Mouse (Mus musculus) neural tube, embryonic 13.5 days (tissue): ENCODE data around the gene Cela2a. TPM values are rescaled to one million over a fixed set of nuclear protein-coding genes. Genes with fewer than 3 reads are reported as not detected.
"Not testable (repeated sequence)": the region's sequence is repeated elsewhere in the genome, so short reads cannot be mapped to it uniquely, and the experiment has no call there.

Experiments used
- ATAC-seq: fragments of 200-750 bp; cut with Nextera tagmentation; 2 replicates; pipeline ENCODE4 v1.8.0; 2017; ENCODE audit warnings: low read depth, mild to moderate bottlenecking, moderate TSS enrichment, moderate library complexity
- H3K27ac ChIP-seq: fragments of 300-500 bp; sonication (generic); replicated peaks from 2 replicates; pipeline ENCODE4 v1.5.1; 2015; ENCODE audit warnings: moderate library complexity, mild to moderate bottlenecking, inconsistent platforms
- H3K27me3 ChIP-seq: fragments of 300-500 bp; sonication (generic); 2 replicates; pipeline ENCODE4 v1.6.1; 2015; ENCODE audit warnings: mild to moderate bottlenecking, inconsistent platforms
- H3K36me3 ChIP-seq: fragments of 300-500 bp; sonication (generic); 2 replicates; pipeline ENCODE4 v1.6.1; 2015; ENCODE audit warnings: mild to moderate bottlenecking, inconsistent platforms
- H3K4me1 ChIP-seq: fragments of 300-500 bp; sonication (generic); replicated peaks from 2 replicates; pipeline ENCODE4 v1.6.1; 2015; ENCODE audit warnings: inconsistent platforms
- H3K4me2 ChIP-seq: fragments of 300-500 bp; sonication (generic); 2 replicates; pipeline ENCODE4 v1.6.1; 2015; ENCODE audit warnings: inconsistent platforms, mild to moderate bottlenecking, moderate library complexity
- H3K4me3 ChIP-seq: fragments of 300-500 bp; sonication (generic); 2 replicates; pipeline ENCODE4 v1.5.1; 2015; ENCODE audit warnings: mild to moderate bottlenecking, inconsistent platforms
- H3K9ac ChIP-seq: fragments of 300-500 bp; sonication (generic); 2 replicates; pipeline ENCODE4 v1.6.1; 2015; ENCODE audit warnings: moderate library complexity, mild to moderate bottlenecking, inconsistent platforms
- H3K9me3 ChIP-seq: fragments of 300-500 bp; sonication (generic); 2 replicates; pipeline ENCODE4 v1.6.1; 2016; ENCODE audit warnings: inconsistent platforms
- WGBS: fragments of 180-500 bp; shearing (Covaris S2); methylation state at CpG from one replicate; pipeline ENCODE4 v1.1.7; 2015; 5-methylcytosine and 5-hydroxymethylcytosine counted together
- polyA plus RNA-seq: library from polyadenylated mRNA; unstranded; fragments of >200 nt; fragmentation: Nextera tagmentation; extraction: Ambion mirVana; gene quantifications from 2 replicates; pipeline ENCODE4 v1.2.1, GENCODE M21; 2015

Cela2a gene
- polyA plus RNA-seq, 1 experiment from 2014 or later, result not detected

DNA sequence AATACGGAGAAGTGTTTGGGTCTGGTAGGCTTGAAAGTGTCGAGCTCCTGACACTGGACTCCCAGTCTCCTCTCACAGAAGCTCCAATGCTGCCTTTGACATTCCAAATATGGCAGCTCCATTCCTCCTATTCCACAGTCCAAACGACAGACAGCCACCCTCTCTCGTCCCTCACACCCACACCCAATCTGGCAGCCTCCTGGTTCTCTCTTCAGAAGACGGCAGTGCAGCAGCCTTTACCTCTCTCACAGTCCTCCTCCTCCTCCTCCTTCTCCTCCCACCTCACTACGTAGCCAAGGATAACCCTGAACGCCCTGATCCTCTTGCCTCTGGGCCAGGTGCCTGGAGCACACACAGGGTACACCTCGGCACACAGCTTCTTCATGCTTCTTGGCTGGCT, 46.1 kb downstream of the Cela2a start:
- ATAC-seq, result no peak
- Histone ChIP-seq H3K27ac (no peak overlapping the region), H3K4me2 (no peak overlapping the region), H3K4me3 (no peak overlapping the region), H3K27me3 (no peaks in the 10 kb centered on the region), H3K9ac (no peak overlapping the region), H3K9me3 (no peaks in the 10 kb centered on the region), H3K36me3 (peaks cover 93% of the 10 kb centered on the region), H3K4me1 (no peaks in the 10 kb centered on the region)
- 94% methylated on average over 8 of the region's 8 CpGs for WGBS

DNA sequence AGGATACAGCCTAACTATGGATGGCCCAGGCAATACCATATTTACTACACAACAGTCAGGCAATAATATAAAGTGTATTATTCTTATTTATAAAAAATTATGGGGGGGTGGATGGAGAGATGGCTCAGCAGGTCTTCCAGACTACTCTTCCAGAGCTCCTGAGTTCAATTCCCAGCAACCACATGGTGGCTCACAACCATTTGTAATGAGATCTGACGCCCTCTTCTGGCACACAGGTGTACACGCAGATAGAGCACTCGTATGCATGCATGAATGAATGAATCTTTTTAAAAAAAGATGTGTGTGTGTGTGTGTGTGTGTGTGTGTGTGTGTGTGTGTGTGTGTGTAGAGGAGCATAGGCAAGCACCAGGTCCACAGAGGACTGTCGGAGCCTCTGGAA, 52.9 kb downstream of the Cela2a start:
- H3K27ac ChIP-seq, H3K9ac ChIP-seq, H3K9me3 ChIP-seq, H3K4me2 ChIP-seq, H3K4me3 ChIP-seq, H3K27me3 ChIP-seq, ATAC-seq, H3K4me1 ChIP-seq: not testable (repeated sequence)
- H3K36me3 ChIP-seq, result peaks cover 94% of the 10 kb centered on the region
- WGBS, result 87% methylated on average over 4 of the region's 4 CpGs

DNA sequence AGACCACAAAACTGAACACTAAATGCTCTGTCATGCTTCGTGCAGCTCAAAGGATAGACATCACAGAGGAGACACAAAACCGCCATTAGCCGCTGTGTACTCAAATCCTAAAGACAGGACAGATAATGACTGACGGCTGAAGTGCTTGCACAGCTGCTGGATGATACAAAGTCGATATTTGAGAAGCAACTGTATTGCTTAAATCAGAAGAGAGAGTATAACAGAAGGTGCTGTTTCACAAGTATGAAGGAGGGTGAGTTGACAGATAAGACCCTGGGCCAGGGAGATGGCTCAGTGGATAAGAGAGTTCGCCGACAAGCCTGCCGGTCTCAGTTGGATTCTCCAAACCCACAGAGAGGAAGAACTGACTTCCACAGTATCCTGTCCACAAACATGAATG, 54.1 kb downstream of the Cela2a start:
- Histone ChIP-seq H3K4me2 (no peak overlapping the region), H3K27me3 (no peaks in the 10 kb centered on the region), H3K9ac (no peak overlapping the region), H3K9me3 (no peaks in the 10 kb centered on the region), H3K36me3 (peaks cover 98% of the 10 kb centered on the region), H3K4me3 (no peak overlapping the region), H3K4me1 (peaks cover 13% of the 10 kb centered on the region), H3K27ac (no peak overlapping the region)
- WGBS, result 91% methylated on average over 8 of the region's 8 CpGs
- ATAC-seq, result no peak

DNA sequence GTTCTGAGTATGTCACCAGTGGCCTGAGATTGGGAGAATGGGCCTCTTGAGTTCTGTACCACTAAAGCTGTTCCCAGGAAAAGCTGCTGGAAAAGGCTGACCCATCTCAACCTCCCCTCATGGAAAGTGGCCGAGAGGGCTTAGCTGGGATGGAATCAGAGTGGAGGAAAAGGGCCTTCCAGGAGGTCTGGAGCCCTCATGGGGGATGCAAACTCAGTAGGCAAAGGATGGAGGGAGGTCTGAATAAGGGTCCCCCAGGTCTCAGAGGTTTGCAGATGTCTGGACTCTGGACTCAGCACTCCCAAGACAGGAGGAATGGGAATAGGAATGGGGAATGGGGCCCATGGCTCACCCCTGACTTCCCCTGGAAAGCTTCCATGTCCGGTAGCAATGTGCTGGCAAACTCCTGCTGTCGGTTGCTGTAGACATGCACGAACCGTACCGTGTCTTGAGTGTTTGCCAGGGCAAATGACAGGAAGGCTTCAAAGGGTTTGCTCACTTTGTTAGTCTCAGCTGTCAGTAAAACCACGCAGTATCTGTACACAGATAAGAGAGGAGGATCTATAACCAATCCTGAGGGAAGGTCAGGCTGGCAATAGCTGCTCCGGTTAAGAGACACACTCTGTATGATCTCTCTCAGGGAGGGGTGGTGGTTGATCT, 56.3 kb downstream of the Cela2a start:
- Histone ChIP-seq H3K4me2 (no peak overlapping the region), H3K27me3 (no peaks in the 10 kb centered on the region), H3K4me3 (no peak overlapping the region), H3K9me3 (no peaks in the 10 kb centered on the region), H3K36me3 (peaks cover 94% of the 10 kb centered on the region), H3K9ac (no peak overlapping the region), H3K4me1 (peaks cover 23% of the 10 kb centered on the region), H3K27ac (no peak overlapping the region)
- ATAC-seq, result no peak
- WGBS, result 94% methylated on average over 8 of the region's 8 CpGs

DNA sequence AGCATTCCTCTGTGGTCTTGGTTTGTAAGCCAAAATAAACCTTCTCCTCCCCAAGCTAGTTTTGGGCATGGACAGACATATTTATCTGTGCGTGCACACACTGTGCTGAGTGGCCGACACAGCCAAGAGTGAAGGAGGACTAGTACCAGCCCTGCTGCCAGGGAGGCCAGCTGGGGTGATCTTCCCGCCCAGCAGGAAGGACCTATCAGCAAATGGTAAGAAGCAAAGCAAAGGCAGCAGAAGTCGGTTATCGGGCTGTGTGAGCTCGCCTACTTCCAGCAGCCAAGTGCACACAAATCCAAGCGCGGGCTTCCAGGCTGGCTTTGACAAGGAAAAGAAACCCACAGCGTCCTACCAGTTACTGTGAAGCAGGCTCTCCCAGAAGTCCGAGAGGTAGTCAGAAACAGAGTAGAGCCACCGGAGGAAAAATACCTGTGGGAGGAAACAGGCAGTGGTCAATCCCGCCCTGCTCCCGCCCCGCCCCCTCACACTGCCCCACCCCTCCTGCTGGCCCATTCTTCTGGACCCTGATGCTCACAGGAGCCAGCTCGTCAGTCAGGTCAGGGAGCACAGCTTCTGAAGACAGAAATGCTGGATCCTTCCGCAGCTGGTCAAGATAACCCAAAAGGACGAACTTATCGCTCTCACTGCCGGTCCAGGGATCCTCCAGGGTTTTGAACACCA, 58.5 kb downstream of the Cela2a start:
- Histone ChIP-seq H3K27me3 (no peaks in the 10 kb centered on the region), H3K27ac (peak overlapping the region; percentile 88), H3K36me3 (peaks cover 94% of the 10 kb centered on the region), H3K4me3 (no peak overlapping the region), H3K9me3 (no peaks in the 10 kb centered on the region), H3K4me1 (peaks cover 23% of the 10 kb centered on the region), H3K9ac (no peak overlapping the region), H3K4me2 (peak overlapping the region; percentile 24)
- ATAC-seq, result peak; percentile 62
- WGBS, result 72% methylated on average over 19 of the region's 19 CpGs

DNA sequence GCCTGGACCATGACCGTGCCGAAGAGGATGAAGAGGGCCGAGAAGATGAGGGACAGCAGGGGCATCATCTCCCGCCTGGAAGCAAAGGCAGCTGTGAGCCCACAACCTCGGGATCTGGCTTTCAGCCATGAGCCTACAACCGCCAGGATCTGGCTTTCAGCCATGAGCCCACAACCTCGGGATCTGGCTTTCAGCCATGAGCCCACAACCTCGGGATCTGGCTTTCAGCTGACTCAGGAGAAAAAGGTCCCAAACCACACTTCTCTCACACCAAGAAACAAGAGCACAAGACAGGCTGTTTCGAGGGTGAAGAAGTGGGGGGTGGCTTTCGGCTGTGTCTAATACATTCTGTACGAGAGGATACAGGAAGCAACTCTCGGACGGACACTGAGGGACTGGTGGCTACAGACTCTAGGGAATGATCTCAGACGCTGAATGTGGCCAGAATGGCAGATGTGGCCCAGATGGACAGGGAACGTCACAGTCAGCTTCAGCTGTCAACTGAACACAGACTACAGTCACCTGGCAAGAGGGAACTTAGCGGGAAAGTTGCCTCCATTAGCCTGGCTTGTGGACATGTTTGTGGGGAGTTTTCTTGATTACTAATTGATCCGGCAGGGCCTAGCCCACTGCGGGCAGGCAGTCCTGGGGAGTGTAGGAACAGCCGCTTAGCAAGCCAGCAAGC, 59.1 kb downstream of the Cela2a start:
- Histone ChIP-seq H3K9ac (no peak overlapping the region), H3K4me1 (peaks cover 23% of the 10 kb centered on the region), H3K4me3 (no peak overlapping the region), H3K9me3 (no peaks in the 10 kb centered on the region), H3K27ac (peak overlapping the region; percentile 88), H3K4me2 (peak overlapping the region; percentile 24), H3K36me3 (peaks cover 94% of the 10 kb centered on the region), H3K27me3 (no peaks in the 10 kb centered on the region)
- WGBS, result 48% methylated on average over 19 of the region's 19 CpGs
- peak; percentile 75 for ATAC-seq

DNA sequence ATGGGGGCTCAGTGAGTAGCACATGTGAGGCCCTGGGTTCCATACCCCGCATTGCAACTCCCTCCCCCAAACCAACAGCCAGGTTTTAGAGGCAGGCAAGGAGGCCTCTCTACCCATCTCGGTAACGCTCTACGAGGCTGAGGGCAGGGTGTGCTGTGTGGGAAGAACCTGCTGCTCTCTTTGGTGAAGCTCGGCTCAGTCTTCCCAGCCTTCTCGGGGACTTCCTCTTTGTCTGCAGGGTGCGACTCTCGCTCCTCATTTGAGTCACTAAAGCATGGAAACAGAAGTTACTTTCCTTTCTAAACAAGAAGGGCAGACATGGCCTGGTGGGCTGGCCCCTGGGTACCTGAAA, 59.7 kb downstream of the Cela2a start:
- no peak overlapping the region for H3K9ac ChIP-seq
- peaks cover 23% of the 10 kb centered on the region for H3K4me1 ChIP-seq
- H3K27me3 ChIP-seq, result no peaks in the 10 kb centered on the region
- peak overlapping the region; percentile 88 for H3K27ac ChIP-seq
- peak overlapping the region; percentile 24 for H3K4me2 ChIP-seq
- peaks cover 94% of the 10 kb centered on the region for H3K36me3 ChIP-seq
- ATAC-seq, result peak; percentile 48; the same call in 1 of the 2 replicates
- H3K9me3 ChIP-seq, result no peaks in the 10 kb centered on the region
- no peak overlapping the region for H3K4me3 ChIP-seq
- WGBS, result 74% methylated on average over 8 of the region's 8 CpGs

DNA sequence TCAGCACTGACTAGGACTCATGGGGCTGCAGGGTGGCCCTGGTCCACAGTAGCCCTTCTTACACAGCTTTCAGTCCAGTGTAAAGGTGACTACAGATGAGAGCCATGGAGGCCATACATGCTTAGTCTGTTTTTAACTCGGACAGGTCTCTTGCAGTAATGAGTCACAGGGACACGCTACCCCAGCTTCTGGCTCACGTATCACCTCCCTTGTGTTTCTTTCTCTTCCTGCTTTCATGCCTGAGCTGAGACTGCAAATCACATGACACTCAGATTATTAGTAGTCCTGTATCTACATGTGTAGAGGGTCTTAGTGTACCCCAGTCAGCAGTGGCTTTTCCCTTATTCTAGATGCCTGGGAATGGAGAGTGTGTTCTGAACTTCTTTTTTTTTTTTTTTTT, 61.0 kb downstream of the Cela2a start:
- H3K27me3 ChIP-seq, result no peaks in the 10 kb centered on the region
- 94% methylated on average over 3 of the region's 3 CpGs for WGBS
- H3K4me1 ChIP-seq, result peaks cover 23% of the 10 kb centered on the region
- H3K9me3 ChIP-seq, result no peaks in the 10 kb centered on the region
- no peak overlapping the region for H3K9ac ChIP-seq
- H3K4me3 ChIP-seq, result no peak overlapping the region
- H3K4me2 ChIP-seq, result no peak overlapping the region
- H3K27ac ChIP-seq, result no peak overlapping the region
- no peak for ATAC-seq
- H3K36me3 ChIP-seq, result peaks cover 87% of the 10 kb centered on the region

Other genes with a start within 250 kb of the Cela2a start
- 32.1 and 36.6 TPM in 2 replicates for gene Fblim1, start 220.1 kb downstream of the Cela2a start, polyA plus RNA-seq
- gene Tmem82, start 207.5 kb downstream of the Cela2a start, polyA plus RNA-seq, result 0.31 TPM in 1 of 2 replicates, not detected in the other
- 0.11 TPM in 1 of 2 replicates, not detected in the other for gene Slc25a34, start 202.3 kb downstream of the Cela2a start, polyA plus RNA-seq
- gene Plekhm2, start 161.3 kb downstream of the Cela2a start, polyA plus RNA-seq, result 6.6 and 7.6 TPM in 2 replicates
- gene Rsc1a1, start 140.6 kb downstream of the Cela2a start, polyA plus RNA-seq, result not detected in 2 replicates
- gene Ddi2, start 102.7 kb downstream of the Cela2a start, polyA plus RNA-seq, result 15.4 and 17.9 TPM in 2 replicates
- not detected in 2 replicates for gene Agmat, start 79.5 kb downstream of the Cela2a start, polyA plus RNA-seq
- 6.0 and 6.6 TPM in 2 replicates for gene Dnajc16, start 35.2 kb downstream of the Cela2a start, polyA plus RNA-seq
- gene Casp9, start 32.5 kb downstream of the Cela2a start, polyA plus RNA-seq, result 19.8 and 22.9 TPM in 2 replicates
- gene Ctrc, start 20.2 kb upstream of the Cela2a start, polyA plus RNA-seq, result not detected in 2 replicates
- gene Efhd2, start 48.8 kb upstream of the Cela2a start, polyA plus RNA-seq, result 65.7 and 67.1 TPM in 2 replicates
- 3.6 and 4.0 TPM in 2 replicates for gene Fhad1, start 188.9 kb upstream of the Cela2a start, polyA plus RNA-seq